Mouse (Mus musculus) CD4-positive, CD25-positive, alpha-beta regulatory T cell, adult 9 weeks (primary cell): Measurements from ENCODE around the gene Acsm1. TPM values are rescaled to one million over a fixed set of nuclear protein-coding genes. Genes with fewer than 3 reads are reported as not detected.

ENCODE experiments used
- polyA plus RNA-seq: library from polyadenylated mRNA; unstranded; fragments of 100-300 nt; shearing (Covaris generic); gene quantifications from one replicate; pipeline ENCODE4 v1.2.1, GENCODE M21; 2017

Acsm1 gene
- not detected for polyA plus RNA-seq

GRCm38 (mm10) chr7:119606664-119607076 is at the start of gene Acsm1:
Gene Acsm1 (plus strand): TSS chr7:119607026.

GRCm38 (mm10) chr7:119689726-119690125 is 82.9 kb downstream of the Acsm1 start, which contains the start of gene Acsm4:
Gene Acsm4 (plus strand): TSS chr7:119690026.

Other genes starting within 250 kb of the Acsm1 start
- gene Gp2, start 147.7 kb upstream of the Acsm1 start, polyA plus RNA-seq: not detected
- gene Umod, start 127.7 kb upstream of the Acsm1 start, polyA plus RNA-seq: not detected
- gene Acsm5, start 87.6 kb upstream of the Acsm1 start, polyA plus RNA-seq: not detected
- gene Pdilt, start 83.5 kb upstream of the Acsm1 start, polyA plus RNA-seq: not detected
- gene Acsm2, start 52.7 kb upstream of the Acsm1 start, polyA plus RNA-seq: not detected
- not detected for gene Acsm4, start 83.0 kb downstream of the Acsm1 start, polyA plus RNA-seq
- gene Thumpd1, start 113.8 kb downstream of the Acsm1 start, polyA plus RNA-seq: 83.9 TPM
- gene Acsm3, start 153.9 kb downstream of the Acsm1 start, polyA plus RNA-seq: not detected
- 47.8 TPM for gene Rexo5, start 187.0 kb downstream of the Acsm1 start, polyA plus RNA-seq
- gene Eri2, start 187.0 kb downstream of the Acsm1 start, polyA plus RNA-seq: 17.8 TPM